Mouse (Mus musculus) limb, embryonic 11.5 days (tissue): ENCODE results near the gene Cpox. TPM values are rescaled to one million over a fixed set of nuclear protein-coding genes. Genes with fewer than 3 reads are reported as not detected.

ENCODE experiments used
- ATAC-seq: fragments of 200-750 bp; cut with Nextera tagmentation; 2 replicates; pipeline ENCODE4 v1.8.0; 2017; ENCODE audit warnings: low read depth; ENCODE audit not compliant: insufficient number of reproducible peaks, low FRiP score, low TSS enrichment
- DNase-seq: peaks from one replicate; pipeline ENCODE4 v3.0.0-alpha.2; 2015; ENCODE audit warnings: low spot score
- H3K27ac ChIP-seq: fragments of 300-500 bp; sonication (generic); replicated peaks from 2 replicates; pipeline ENCODE4 v1.5.1; 2014; ENCODE audit warnings: low read depth, mild to moderate bottlenecking, low read length
- H3K27me3 ChIP-seq: fragments of 300-500 bp; sonication (generic); 2 replicates; pipeline ENCODE4 v1.6.1; 2014; ENCODE audit warnings: mild to moderate bottlenecking, low read length, mixed read lengths; ENCODE audit not compliant: control insufficient read depth, insufficient read depth
- H3K36me3 ChIP-seq: fragments of 300-500 bp; sonication (generic); 2 replicates; pipeline ENCODE4 v1.6.1; 2014; ENCODE audit warnings: mild to moderate bottlenecking, low read length, moderate library complexity, mixed read lengths; ENCODE audit not compliant: control insufficient read depth, insufficient read depth
- H3K4me1 ChIP-seq: fragments of 300-500 bp; sonication (generic); 2 replicates; pipeline ENCODE4 v1.6.1; 2014; ENCODE audit warnings: low read length, mixed read lengths; ENCODE audit not compliant: control insufficient read depth, insufficient read depth
- H3K4me2 ChIP-seq: fragments of 300-500 bp; sonication (generic); 2 replicates; pipeline ENCODE4 v1.6.1; 2014; ENCODE audit warnings: low read depth, mild to moderate bottlenecking, moderate library complexity; ENCODE audit not compliant: severe bottlenecking
- H3K4me3 ChIP-seq: fragments of 300-500 bp; sonication (generic); 2 replicates; pipeline ENCODE4 v1.5.1; 2014; ENCODE audit warnings: low read depth, low read length
- H3K9ac ChIP-seq: fragments of 300-500 bp; sonication (generic); 2 replicates; pipeline ENCODE4 v1.6.1; 2014; ENCODE audit warnings: mild to moderate bottlenecking, low read length
- H3K9me3 ChIP-seq: fragments of 300-500 bp; sonication (generic); 2 replicates; pipeline ENCODE4 v1.6.1; 2016; ENCODE audit warnings: low read length; ENCODE audit not compliant: control insufficient read depth
- WGBS: fragments of 180-500 bp; shearing (Covaris S2); extraction: QIAGEN DNeasy Blood & Tissue Kit; methylation state at CpG from one replicate; pipeline ENCODE4 v1.1.7; 2014; 5-methylcytosine and 5-hydroxymethylcytosine counted together
- polyA plus RNA-seq: library from polyadenylated mRNA; unstranded; fragments of >200 nt; fragmentation: Nextera tagmentation; extraction: Ambion mirVana; gene quantifications from 2 replicates; pipeline ENCODE4 v1.2.1, GENCODE M21; 2014

Cpox gene
- polyA plus RNA-seq, 1 experiment from 2014 or later, result 23.5 TPM

DNA sequence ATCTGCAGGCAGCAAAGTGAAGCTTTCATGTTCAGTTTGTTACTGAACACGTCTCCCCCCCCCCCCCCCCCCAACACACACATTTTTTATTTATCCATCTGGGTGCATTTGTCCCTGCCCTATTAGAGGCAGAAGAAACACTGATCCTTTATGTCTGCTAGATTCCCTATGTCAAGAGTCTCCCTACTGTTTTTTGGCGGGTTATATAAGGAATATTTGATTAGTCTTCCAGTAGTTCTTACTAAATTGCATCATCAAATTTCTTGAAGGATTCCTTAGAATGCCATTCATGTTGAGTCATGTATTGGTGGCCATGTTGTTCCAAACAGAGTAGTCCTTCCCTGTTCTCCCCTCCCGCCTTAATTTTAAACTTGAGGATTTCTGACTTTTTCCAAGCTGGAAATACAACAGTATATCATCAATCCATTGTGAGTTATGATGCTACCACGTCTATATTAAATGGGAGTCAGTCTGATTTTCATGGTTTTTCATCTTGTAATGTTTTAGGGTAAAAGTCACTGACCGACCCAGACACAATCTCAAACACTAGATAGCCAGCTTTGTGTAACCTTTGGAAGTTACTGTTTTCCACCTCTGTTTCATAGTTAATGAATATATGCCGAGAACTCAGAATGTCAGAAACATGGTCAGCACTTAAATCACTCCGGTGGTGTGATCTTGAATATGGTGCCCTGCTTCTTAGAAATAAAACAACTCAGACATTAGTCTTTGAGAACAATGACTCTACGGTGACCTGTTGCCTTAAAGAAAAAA, 1.3 kb downstream of the Cpox start:
- Histone ChIP-seq H3K4me2 (peak overlapping the region; percentile 79; the same call in 1 of the 2 replicates), H3K36me3 (peaks cover 12% of the 10 kb centered on the region; the same call in 1 of the 2 replicates), H3K4me1 (no peaks in the 10 kb centered on the region), H3K9me3 (no peaks in the 10 kb centered on the region), H3K9ac (no peak overlapping the region), H3K4me3 (peak overlapping the region; percentile 87), H3K27ac (no peak overlapping the region), H3K27me3 (no peaks in the 10 kb centered on the region)
- no peak for ATAC-seq
- peak; percentile 1 for DNase-seq
- WGBS, result 75% methylated on average over 8 of the region's 8 CpGs

DNA sequence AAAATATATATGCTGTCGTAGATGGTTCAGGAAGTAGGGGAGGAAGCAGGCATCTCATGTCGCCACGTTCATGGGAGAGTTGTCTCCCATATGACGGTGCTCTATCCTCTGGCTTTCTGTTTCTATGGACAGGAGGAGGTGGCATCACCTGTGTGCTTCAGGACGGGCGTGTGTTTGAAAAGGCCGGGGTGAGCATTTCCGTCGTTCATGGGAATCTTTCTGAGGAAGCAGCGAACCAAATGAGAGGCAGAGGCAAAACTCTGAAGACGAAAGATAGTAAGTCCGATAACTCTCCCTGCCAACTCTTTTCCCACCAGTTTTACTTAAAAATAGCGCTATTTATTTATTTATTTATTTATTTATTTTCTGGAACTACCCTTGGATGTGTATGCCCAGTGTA, 2.3 kb downstream of the Cpox start:
- H3K9ac ChIP-seq, result no peak overlapping the region
- H3K4me3 ChIP-seq, result no peak overlapping the region
- peaks cover 12% of the 10 kb centered on the region; the same call in 1 of the 2 replicates for H3K36me3 ChIP-seq
- DNase-seq (peak; percentile 13), ATAC-seq (no peak)
- H3K27ac ChIP-seq, result no peak overlapping the region
- WGBS, result 90% methylated on average over 13 of the region's 13 CpGs
- no peaks in the 10 kb centered on the region for H3K9me3 ChIP-seq
- H3K27me3 ChIP-seq, result no peaks in the 10 kb centered on the region
- H3K4me1 ChIP-seq, result no peaks in the 10 kb centered on the region
- H3K4me2 ChIP-seq, result no peak overlapping the region

DNA sequence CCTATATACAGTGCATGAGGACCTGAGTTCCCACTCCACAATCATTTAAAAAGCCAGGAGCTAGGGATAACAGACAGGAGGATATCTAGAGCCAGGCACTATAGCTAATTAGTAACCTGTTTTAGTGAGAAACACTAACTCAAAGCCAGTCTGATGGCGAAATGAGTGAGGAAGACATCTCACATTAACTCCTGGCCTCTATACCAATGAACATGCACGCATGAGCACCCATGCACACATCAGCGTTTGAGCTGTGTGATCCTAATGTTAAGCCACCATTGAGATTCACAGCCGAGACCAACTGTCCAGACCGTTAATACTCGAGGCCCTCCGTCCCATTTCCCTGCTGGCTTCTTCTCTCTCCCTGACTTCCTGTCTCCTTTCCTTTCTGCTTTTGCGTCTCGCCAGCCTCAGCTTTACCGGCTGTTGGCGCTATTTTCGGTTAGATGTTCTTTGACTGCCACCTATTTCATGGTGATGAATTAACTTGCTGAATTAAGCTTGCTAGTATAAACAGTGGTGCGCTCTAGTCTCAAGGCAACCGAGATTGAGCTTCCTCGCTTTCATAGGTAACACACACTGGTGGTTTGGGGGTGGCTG, 3.8 kb downstream of the Cpox start:
- Histone ChIP-seq H3K27ac (no peak overlapping the region), H3K4me3 (no peak overlapping the region), H3K9ac (no peak overlapping the region), H3K27me3 (no peaks in the 10 kb centered on the region), H3K4me1 (no peaks in the 10 kb centered on the region), H3K9me3 (no peaks in the 10 kb centered on the region), H3K36me3 (peaks cover 14% of the 10 kb centered on the region; the same call in 1 of the 2 replicates), H3K4me2 (no peak overlapping the region)
- ATAC-seq (no peak), DNase-seq (no peak)
- 96% methylated on average over 15 of the region's 15 CpGs for WGBS

DNA sequence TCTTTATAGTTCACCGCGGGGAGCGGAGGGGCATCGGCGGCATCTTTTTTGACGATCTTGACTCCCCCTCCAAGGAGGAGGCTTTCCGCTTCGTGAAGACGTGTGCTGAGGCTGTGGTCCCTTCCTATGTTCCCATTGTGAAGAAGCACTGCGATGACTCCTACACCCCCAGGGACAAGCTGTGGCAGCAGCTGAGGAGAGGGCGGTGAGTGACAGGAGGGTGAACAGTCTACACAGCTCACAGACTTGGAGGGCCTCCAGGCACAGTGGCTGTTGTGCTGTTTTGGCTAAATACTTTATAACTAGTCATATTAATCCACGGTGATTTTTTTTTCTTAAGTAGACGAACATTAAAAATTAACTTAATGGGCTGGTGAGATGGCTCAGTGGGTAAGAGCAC, 5.2 kb downstream of the Cpox start:
- Histone ChIP-seq H3K4me2 (no peak overlapping the region), H3K36me3 (peaks cover 14% of the 10 kb centered on the region; the same call in 1 of the 2 replicates), H3K27me3 (no peaks in the 10 kb centered on the region), H3K4me1 (no peaks in the 10 kb centered on the region), H3K27ac (no peak overlapping the region), H3K9me3 (no peaks in the 10 kb centered on the region), H3K4me3 (no peak overlapping the region), H3K9ac (no peak overlapping the region)
- ATAC-seq (no peak), DNase-seq (no peak)
- 96% methylated on average over 13 of the region's 13 CpGs for WGBS

DNA sequence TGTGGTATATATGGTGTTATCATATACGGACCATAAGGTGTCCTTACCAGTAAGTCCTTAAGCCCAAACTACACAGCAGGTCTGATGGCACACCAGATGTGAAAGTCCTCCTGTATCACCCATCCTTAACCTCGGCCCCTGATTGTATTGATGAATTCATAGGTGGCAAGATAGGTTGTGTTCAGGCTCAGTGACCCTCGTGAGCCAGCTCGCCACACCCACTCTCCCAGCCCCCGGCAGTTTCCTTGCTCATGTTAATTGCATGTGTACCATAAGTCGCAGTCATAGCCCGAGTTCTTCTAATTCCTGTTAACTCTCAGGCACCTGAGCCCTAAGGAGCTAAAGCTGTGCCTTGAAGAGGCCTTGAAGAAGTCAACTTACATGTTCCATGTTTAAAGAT, 6.1 kb downstream of the Cpox start:
- no peak overlapping the region for H3K4me2 ChIP-seq
- H3K27ac ChIP-seq, result no peak overlapping the region
- H3K4me3 ChIP-seq, result no peak overlapping the region
- ATAC-seq, result no peak
- H3K9ac ChIP-seq, result no peak overlapping the region
- no peaks in the 10 kb centered on the region for H3K4me1 ChIP-seq
- DNase-seq, result no peak
- no peaks in the 10 kb centered on the region for H3K27me3 ChIP-seq
- 88% methylated on average over 7 of the region's 7 CpGs for WGBS
- H3K9me3 ChIP-seq, result no peaks in the 10 kb centered on the region
- H3K36me3 ChIP-seq, result peaks cover 14% of the 10 kb centered on the region; the same call in 1 of the 2 replicates

DNA sequence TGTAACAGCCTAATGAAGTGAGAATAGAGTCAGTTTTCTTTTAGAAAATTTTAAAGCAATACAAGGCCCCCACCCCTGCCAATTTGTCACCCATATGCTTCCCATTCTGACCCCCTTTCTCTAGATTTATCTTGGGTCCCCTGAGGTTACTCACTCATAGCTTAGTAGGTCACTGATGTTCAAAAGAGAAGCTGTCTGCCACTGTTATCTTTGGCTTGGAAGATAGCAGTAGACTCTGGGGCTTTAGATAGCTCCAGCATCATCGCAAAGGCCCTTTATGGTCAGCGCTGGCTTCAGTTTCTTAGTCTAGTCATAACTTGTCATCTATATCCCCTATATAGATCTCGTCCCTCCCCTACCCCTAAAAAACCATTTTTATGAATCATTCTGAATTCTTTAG, 6.5 kb downstream of the Cpox start:
- Histone ChIP-seq H3K4me1 (no peaks in the 10 kb centered on the region), H3K4me2 (no peak overlapping the region), H3K9ac (no peak overlapping the region), H3K9me3 (no peaks in the 10 kb centered on the region), H3K27me3 (no peaks in the 10 kb centered on the region), H3K4me3 (no peak overlapping the region), H3K36me3 (peaks cover 14% of the 10 kb centered on the region; the same call in 1 of the 2 replicates), H3K27ac (no peak overlapping the region)
- WGBS, result 89% methylated on average over 3 of the region's 3 CpGs
- DNase-seq (no peak), ATAC-seq (no peak)

DNA sequence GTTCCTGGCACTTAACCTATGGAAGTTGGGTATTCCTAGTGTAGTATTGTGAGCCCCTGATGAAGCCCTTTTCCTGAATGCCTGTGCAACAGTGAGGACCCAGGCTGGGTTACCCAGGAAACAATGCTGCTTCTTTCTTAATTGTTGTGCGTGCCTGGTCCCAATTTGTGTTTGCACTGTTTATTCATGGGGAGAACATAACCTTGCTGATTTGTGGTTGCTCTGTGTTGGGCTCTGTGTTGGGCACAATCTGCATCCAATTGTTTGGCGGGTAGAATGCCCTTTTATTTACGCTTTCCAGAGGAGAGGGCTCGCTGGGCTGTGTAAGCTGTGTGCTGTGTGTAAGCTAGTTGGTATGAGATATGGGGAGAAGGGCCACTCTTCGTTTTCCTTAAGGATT, 7.4 kb downstream of the Cpox start:
- Histone ChIP-seq H3K4me3 (no peak overlapping the region), H3K27me3 (no peaks in the 10 kb centered on the region), H3K36me3 (peaks cover 16% of the 10 kb centered on the region; the same call in 1 of the 2 replicates), H3K9ac (no peak overlapping the region), H3K27ac (no peak overlapping the region), H3K9me3 (no peaks in the 10 kb centered on the region), H3K4me2 (no peak overlapping the region), H3K4me1 (no peaks in the 10 kb centered on the region)
- ATAC-seq (no peak), DNase-seq (no peak)
- WGBS, result 85% methylated on average over 5 of the region's 5 CpGs

DNA sequence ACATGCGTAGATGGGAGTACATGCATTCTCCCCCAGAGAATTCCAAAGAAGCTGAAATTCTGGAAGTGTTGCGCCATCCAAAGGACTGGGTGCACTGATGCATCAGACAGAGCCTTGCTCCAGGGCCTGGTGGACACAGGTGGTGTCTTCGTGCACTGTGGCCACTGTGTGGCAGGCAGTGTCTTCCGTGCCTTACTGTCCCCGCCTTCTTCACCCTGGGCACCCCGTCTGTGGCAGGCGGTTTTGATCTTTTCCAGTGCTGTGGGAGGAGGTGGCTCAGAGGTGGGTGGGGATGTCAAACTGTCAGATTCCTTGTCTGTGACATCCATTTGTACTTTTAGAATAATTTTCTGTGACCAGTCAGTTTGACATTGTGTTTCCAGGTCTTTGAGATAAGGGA, 8.6 kb downstream of the Cpox start:
- H3K27me3 ChIP-seq, result no peaks in the 10 kb centered on the region
- no peaks in the 10 kb centered on the region for H3K9me3 ChIP-seq
- H3K4me1 ChIP-seq, result no peaks in the 10 kb centered on the region
- H3K9ac ChIP-seq, result no peak overlapping the region
- WGBS, result 72% methylated on average over 7 of the region's 7 CpGs
- DNase-seq (no peak), ATAC-seq (no peak)
- H3K4me3 ChIP-seq, result no peak overlapping the region
- H3K4me2 ChIP-seq, result no peak overlapping the region
- H3K36me3 ChIP-seq, result peaks cover 16% of the 10 kb centered on the region; the same call in 1 of the 2 replicates
- no peak overlapping the region for H3K27ac ChIP-seq
